Mouse (Mus musculus) B cell, adult 62 days (primary cell): ENCODE measurements around the gene Nemf. TPM values are rescaled to one million over a fixed set of nuclear protein-coding genes. Genes with fewer than 3 reads are reported as not detected.

Experiments
- total RNA-seq: library from RNA; stranded (reverse); gene quantifications from 4 replicates; pipeline ENCODE4 v1.2.4, GENCODE M21; 2023

Gene Nemf
- 102 to 118 TPM (median 115 TPM) in 4 replicates for total RNA-seq

GRCm38 (mm10) chr12:69356546-69357299 is at the start of gene Nemf:
Nemf (minus strand) TSS chr12:69357165.

GRCm38 (mm10) chr12:69371854-69372671 is 15.1 kb upstream of the Nemf start, which contains the start of the genes Arf6 and Gm9887:
Arf6 (plus strand) TSS chr12:69372150.
Gm9887 (minus strand) TSS chr12:69372458.

GRCm38 (mm10) chr12:69296511-69297410 is 60.2 kb downstream of the Nemf start, which contains the start of gene Klhdc2:
Klhdc2 (plus strand) TSS chr12:69296681.

Other genes starting within 250 kb of the Nemf start
- gene Rps29, start 198.0 kb downstream of the Nemf start, total RNA-seq = 4,903 to 5,232 TPM (median 4,974 TPM) in 4 replicates
- gene Lrr1, start 188.4 kb downstream of the Nemf start, total RNA-seq = not detected in 4 replicates
- gene Rpl36al, start 173.1 kb downstream of the Nemf start, total RNA-seq = 346 to 407 TPM (median 379 TPM) in 4 replicates
- 23.6 to 29.7 TPM (median 27.2 TPM) in 4 replicates for gene Mgat2, start 173.0 kb downstream of the Nemf start, total RNA-seq
- gene Gm49383, start 160.1 kb downstream of the Nemf start, total RNA-seq = 5.9 to 8.0 TPM (median 7.2 TPM) in 4 replicates
- 1.4 to 2.3 TPM (median 2.2 TPM) in 4 replicates for gene Dnaaf2, start 158.7 kb downstream of the Nemf start, total RNA-seq
- gene Gm49384, start 152.9 kb downstream of the Nemf start, total RNA-seq = 2.6 to 9.5 TPM (median 3.8 TPM) in 4 replicates
- gene Pole2, start 129.0 kb downstream of the Nemf start, total RNA-seq = 3.0 to 5.5 TPM (median 3.4 TPM) in 4 replicates
- 4.0 to 6.4 TPM (median 5.3 TPM) in 4 replicates for gene Klhdc1, start 116.0 kb downstream of the Nemf start, total RNA-seq
- gene Klhdc2, start 60.5 kb downstream of the Nemf start, total RNA-seq = 18.8 to 22.0 TPM (median 19.7 TPM) in 4 replicates
- 301 to 323 TPM (median 309 TPM) in 4 replicates for gene Arf6, start 15.0 kb upstream of the Nemf start, total RNA-seq
- 5.6 to 11.2 TPM (median 7.6 TPM) in 4 replicates for gene Gm9887, start 15.3 kb upstream of the Nemf start, total RNA-seq
- gene Vcpkmt, start 225.9 kb upstream of the Nemf start, total RNA-seq = 8.7 to 16.2 TPM (median 12.8 TPM) in 4 replicates